Mouse (Mus musculus): ENCODE results near the gene Pola2. TPM values are rescaled to one million over a fixed set of nuclear protein-coding genes. Genes with fewer than 3 reads are reported as not detected.

Pola2 gene
- polyA plus RNA-seq, 1 experiment from 2014 or later = 35.5 TPM

DNA sequence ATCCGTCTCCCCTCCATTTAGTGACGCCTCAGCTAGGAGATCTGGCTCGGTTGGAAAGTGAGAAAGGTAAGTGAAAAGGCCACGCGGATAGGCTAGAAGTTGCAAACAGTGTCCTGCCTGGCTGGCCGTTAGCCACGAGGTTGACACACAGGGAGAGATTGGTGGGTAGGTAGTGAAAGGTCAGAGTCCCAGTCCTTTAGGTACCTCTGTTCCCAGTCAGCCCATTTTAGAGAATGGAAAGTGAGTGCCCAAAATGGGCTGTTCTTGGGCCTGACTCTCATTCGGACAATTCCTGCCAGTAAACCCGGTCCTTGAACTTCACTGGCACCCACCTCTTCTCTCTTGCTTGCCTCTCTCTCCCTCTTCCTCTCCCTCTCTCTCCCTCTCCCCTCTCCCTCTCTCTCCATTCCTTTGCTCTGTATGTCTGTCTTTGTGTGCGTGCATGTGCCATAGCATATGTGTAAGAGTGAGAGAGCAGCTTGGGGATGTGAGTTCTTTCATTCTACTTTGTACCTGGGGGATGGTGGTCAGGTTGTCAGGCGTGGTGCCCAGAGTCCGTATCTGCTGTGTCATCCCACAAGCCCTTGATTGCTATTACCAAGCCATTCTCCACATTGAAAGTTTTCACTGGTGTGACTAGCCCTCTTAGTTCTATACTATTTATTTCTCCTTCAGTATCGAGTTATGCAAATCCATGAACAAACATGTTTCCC, 50.8 kb downstream of the Pola2 start, which contains the start of gene Dpf2:
Gene Dpf2, minus strand, starts transcription at position 4 of the 713 bp plus-strand sequence.
- Histone ChIP-seq H3K9ac (replicated peaks) (peak within 1 kb of the TSS; percentile 90), H3K4me2 (replicated peaks) (peak within 1 kb of the TSS; percentile 73), H3K27ac (replicated peaks) (peak within 1 kb of the TSS; percentile 81), H3K9me3 (no peaks in the 10 kb centered on the region), H3K36me3 (peaks cover 8% of the 10 kb centered on the region), H3K4me1 (peaks cover 32% of the 10 kb centered on the region), H3K27me3 (no peaks in the 10 kb centered on the region), H3K4me3 (peak within 1 kb of the TSS; percentile 94)
- ATAC-seq (replicated peaks) = peak; percentile 15; the same call in 1 of the 2 replicates
- 21% methylated on average over 13 of the region's 13 CpGs for WGBS

DNA sequence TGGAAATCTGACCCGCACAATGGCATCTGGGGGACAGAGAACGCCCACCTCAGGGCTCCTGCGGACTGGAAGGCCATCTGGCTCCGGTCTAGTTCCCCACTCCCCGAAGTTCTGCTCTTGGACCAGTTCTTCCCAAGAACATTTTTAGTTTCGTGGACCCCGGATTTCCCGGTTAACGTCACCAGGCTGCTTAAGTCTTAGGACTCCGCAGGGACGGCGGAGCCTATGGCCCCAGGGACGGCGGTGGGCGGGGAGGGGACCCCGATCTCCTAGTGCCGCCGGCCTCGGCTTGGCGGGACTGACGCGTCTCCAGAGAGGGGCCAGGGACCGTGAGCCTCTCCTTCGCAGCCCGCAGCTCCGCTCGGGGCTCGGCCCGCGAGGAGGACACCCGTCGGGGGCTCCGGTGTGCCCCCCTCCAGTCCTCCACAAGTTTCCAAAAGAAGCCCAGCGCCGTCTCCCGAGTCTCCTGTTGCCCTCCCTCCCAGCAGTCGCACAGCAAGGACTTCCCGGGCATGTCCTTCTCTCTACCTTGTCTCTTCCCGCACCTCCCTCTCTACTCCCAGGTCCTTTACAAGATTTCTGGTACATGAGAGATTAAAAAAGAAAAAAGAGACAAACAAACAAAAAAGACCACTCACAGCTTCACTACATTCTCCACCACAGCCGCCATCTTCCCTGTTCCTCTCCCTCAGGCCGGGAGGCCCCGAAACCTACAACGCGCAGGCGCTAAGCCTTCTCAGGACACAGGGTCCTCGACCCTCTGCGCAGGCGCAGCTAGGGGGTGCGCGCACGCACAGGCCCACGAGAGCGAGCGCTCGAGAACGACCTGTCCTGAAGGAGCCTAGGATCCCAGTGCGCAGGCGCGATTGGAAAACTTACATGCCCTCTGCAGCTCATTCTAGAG, 51.6 kb downstream of the Pola2 start:
- H3K4me3 ChIP-seq = peak overlapping the region; percentile 94
- no peaks in the 10 kb centered on the region for H3K9me3 ChIP-seq
- no peaks in the 10 kb centered on the region for H3K27me3 ChIP-seq
- peak overlapping the region; percentile 73 for H3K4me2 ChIP-seq (replicated peaks)
- H3K4me1 ChIP-seq = peaks cover 32% of the 10 kb centered on the region
- ATAC-seq (replicated peaks) = peak; percentile 96
- peak overlapping the region; percentile 90 for H3K9ac ChIP-seq (replicated peaks)
- H3K27ac ChIP-seq (replicated peaks) = peak overlapping the region; percentile 81
- WGBS = under 1% methylated on average over 59 of the region's 59 CpGs
- peaks cover 2% of the 10 kb centered on the region; the same call in 1 of the 2 replicates for H3K36me3 ChIP-seq

DNA sequence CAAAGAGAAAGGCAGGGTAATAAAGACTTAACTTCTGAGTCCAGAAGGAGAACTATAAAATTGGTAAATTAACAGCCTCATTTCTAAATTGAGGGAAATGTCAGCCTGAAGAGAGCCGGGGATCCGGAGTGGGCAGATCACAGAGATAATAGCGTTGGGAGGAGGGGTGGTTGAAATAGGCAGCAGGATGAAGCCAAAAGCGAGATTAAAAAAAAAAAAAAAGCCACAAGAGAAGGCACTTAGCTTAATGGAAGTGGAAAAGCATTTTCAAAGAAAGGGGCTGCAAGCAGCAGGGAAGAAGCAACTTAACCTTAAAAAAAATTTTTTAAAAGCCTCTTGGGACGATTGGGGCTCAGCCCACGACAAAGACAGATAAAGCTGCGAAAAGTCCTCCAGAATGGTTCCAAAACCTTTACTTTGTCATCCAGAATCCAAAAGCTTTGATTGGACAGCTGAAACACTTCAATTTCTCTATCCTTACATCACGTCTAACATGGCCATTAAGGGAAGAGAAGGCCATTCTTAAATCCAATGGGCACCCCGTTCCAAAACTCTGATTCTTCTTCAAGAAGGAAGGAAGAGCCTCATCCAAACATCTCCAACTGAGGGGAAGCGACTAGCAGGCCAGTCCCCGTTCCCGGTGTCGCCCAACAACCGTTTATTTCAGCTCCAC, 52.4 kb downstream of the Pola2 start:
- H3K27ac ChIP-seq (replicated peaks) = peak overlapping the region; percentile 81
- ATAC-seq (replicated peaks) = no peak
- H3K4me1 ChIP-seq = peaks cover 32% of the 10 kb centered on the region
- peak overlapping the region; percentile 94 for H3K4me3 ChIP-seq
- 6% methylated on average over 14 of the region's 14 CpGs for WGBS
- H3K36me3 ChIP-seq = peaks cover 7% of the 10 kb centered on the region
- H3K9ac ChIP-seq (replicated peaks) = peak overlapping the region; percentile 90
- H3K27me3 ChIP-seq = no peaks in the 10 kb centered on the region
- no peaks in the 10 kb centered on the region for H3K9me3 ChIP-seq
- peak overlapping the region; percentile 73 for H3K4me2 ChIP-seq (replicated peaks)

DNA sequence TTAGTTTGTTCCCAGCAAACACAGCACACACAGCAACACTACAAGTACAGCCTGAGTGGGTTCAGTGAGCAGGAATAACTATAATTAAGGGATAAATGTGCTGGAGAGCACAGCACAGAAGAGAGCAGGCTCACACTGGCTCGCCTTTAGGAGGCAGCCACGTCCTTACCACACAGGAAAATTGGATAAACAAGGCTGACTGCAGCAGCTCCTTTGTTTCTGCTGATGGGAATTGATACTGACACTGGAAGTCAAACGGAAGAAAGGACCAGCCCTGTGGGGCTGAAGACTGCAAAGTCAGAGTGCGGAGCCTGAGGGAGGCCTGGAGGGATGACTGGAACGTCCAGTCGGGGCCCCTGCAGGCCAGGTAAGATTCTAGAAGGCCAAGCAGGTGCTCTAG, 53.8 kb downstream of the Pola2 start:
- no peak for ATAC-seq (replicated peaks)
- WGBS = 54% methylated on average over 6 of the region's 6 CpGs
- Histone ChIP-seq H3K9me3 (no peaks in the 10 kb centered on the region), H3K4me3 (peak overlapping the region; percentile 27), H3K36me3 (peaks cover 21% of the 10 kb centered on the region), H3K9ac (replicated peaks) (0 out of 2 replicates have a peak overlapping the region, but pooled peaks have one; percentile 27), H3K27ac (replicated peaks) (peak overlapping the region; percentile 69), H3K27me3 (no peaks in the 10 kb centered on the region), H3K4me1 (peaks cover 32% of the 10 kb centered on the region), H3K4me2 (replicated peaks) (peak overlapping the region; percentile 73)

DNA sequence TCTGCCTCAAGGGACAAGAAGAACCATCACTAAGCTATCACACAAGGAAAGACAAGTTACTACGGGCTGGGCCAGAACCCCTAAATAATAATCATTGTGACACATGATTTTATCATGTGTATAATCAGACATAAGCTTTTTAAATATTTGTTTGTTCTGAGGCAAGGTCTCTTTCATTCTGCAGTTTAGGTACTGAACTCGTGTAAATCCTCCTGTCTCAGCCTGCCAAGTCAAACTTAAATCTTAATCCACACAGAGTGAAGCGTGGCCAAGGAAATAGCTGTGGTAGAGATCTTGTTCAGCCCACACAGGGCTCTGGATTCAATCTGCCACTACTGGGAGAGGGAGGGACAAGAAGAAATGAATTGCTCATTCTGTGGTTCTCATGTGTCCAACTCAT, 56.7 kb downstream of the Pola2 start:
- Histone ChIP-seq H3K9ac (replicated peaks) (no peak overlapping the region), H3K4me2 (replicated peaks) (no peak overlapping the region), H3K27me3 (no peaks in the 10 kb centered on the region), H3K9me3 (no peaks in the 10 kb centered on the region), H3K36me3 (peaks cover 50% of the 10 kb centered on the region), H3K27ac (replicated peaks) (no peak overlapping the region), H3K4me3 (no peak overlapping the region), H3K4me1 (peaks cover 24% of the 10 kb centered on the region)
- WGBS = 94% methylated on average over 3 of the region's 3 CpGs
- ATAC-seq (replicated peaks) = no peak

DNA sequence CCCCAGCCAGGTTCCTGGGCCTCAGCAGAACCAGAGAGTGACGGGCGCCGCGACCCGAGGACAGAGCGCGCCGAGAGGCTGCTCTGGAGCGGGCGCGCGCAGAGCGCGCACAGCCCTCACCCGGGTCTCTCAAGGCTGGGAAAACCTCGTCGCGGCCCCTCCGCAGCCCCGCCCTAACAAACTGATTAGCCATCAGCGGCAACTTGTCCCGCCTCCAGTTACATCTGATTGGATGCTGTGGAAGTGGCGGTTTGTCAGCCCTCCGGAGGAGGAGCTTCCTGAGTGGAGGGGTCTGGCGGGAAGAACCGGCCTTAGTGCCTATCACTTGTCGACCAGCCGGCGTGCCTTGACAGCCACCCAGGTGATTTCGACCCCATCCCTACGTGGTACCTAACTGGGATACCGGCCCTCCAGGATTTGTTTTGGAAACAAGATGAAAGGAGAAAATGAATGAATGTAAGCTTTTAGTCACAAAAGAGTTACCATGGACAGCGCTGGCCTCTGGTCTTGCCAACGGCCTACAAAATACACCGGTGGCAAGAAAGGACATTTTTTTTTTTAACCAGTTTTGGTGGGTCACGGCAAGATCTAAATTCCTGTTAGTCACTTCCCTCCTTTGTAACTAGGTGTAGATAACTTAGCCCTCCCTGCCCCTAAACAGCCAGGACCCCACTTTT, 69.9 kb downstream of the Pola2 start, which contains the start of gene Tigd3:
Gene Tigd3, minus strand, starts transcription at position 148 of the 677 bp plus-strand sequence.
- H3K4me3 ChIP-seq = peak within 1 kb of the TSS; percentile 75
- peak within 1 kb of the TSS; percentile 93 for H3K9ac ChIP-seq (replicated peaks)
- 4% methylated on average over 36 of the region's 36 CpGs for WGBS
- peak; percentile 97 for ATAC-seq (replicated peaks)
- no peaks in the 10 kb centered on the region for H3K27me3 ChIP-seq
- H3K36me3 ChIP-seq = peaks cover 25% of the 10 kb centered on the region
- H3K4me1 ChIP-seq = peaks cover 30% of the 10 kb centered on the region
- H3K9me3 ChIP-seq = no peaks in the 10 kb centered on the region
- H3K27ac ChIP-seq (replicated peaks) = peak within 1 kb of the TSS; percentile 77
- peak within 1 kb of the TSS; percentile 69 for H3K4me2 ChIP-seq (replicated peaks)

DNA sequence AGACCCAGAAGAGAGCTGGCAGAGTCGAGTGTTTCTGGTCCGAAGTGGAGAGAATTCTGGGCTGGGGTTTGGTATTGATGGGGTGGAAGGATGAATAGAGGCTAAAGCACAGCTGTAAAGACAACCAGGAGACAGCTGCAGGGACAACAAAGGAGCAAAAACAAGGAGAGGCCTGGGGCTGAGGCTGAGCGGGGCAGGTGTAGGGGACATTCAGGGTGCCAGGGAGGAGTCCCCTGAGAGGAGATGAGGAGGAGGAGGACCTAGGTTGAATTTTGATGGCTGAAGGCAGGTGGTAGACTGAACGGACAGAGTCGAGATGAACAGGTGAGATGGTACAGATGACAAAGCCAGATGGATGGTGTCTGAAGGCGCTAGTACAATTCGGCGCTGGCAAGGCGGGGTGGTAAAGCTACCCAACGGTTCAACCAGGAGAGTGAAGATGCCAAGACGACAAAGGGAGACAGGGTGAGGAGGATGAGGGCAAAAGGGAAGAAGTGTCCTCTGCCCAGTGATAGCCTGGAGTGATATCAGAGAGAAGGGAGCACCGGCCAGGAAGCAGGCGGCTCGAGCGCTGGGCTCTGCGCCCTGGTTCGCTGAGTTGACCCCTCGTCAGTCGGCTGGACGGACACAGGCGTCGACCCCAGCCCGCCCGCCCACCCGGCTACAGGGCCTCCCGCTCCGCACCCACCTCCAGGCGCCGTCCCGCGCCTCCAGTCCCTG, 70.6 kb downstream of the Pola2 start:
- Histone ChIP-seq H3K36me3 (peaks cover 21% of the 10 kb centered on the region), H3K27ac (replicated peaks) (peak overlapping the region; percentile 77), H3K4me3 (peak overlapping the region; percentile 75), H3K9me3 (no peaks in the 10 kb centered on the region), H3K4me1 (peaks cover 30% of the 10 kb centered on the region), H3K27me3 (no peaks in the 10 kb centered on the region), H3K4me2 (replicated peaks) (peak overlapping the region; percentile 69), H3K9ac (replicated peaks) (peak overlapping the region; percentile 93)
- ATAC-seq (replicated peaks) = peak; percentile 33
- 5% methylated on average over 29 of the region's 31 CpGs for WGBS

DNA sequence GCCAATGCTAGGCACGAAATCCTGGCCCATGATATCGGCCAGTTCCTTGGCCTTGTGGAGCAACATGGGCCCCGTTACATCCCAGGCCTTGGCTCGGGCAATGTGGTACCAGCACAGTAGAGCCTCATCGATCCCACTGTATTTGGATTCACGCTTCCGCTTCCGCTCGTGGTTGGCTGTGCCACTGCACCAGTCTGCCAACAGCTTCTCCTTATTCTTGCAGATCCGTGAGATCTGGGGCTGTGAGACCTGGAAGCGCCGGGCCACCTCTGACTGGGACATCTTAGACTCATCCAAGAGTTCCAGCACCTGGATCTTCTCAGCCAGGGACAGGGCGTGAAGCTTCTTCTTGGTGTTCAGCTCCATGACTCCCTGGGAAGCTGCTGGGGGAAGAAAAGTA, 71.3 kb downstream of the Pola2 start:
- Histone ChIP-seq H3K27me3 (no peaks in the 10 kb centered on the region), H3K4me3 (peak overlapping the region; percentile 75), H3K4me1 (peaks cover 30% of the 10 kb centered on the region), H3K27ac (replicated peaks) (peak overlapping the region; percentile 77; the same call in 1 of the 2 replicates), H3K4me2 (replicated peaks) (peak overlapping the region; percentile 69), H3K9me3 (no peaks in the 10 kb centered on the region), H3K36me3 (peaks cover 16% of the 10 kb centered on the region), H3K9ac (replicated peaks) (peak overlapping the region; percentile 93)
- no peak for ATAC-seq (replicated peaks)
- 86% methylated on average over 13 of the region's 13 CpGs for WGBS

DNA sequence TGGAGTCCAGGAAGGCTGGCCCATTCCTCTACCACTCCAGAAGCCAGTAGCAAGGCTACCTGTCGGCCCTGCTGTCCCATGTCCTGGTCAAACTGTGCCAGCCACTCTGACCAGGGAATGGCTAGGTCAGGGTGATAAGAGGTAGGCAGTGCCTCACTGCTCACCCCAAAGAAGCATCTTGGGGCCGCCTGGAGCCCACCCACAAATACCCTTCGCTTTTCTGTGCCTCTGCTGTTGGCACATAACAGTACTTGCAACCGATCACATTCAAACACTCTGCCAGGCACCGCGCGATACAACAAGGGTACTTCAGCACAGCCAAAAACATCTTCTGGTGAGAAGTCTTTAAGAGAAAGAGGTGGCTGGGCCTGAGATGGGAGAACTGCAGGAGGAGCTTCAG, 71.7 kb downstream of the Pola2 start:
- 91% methylated on average over 7 of the region's 7 CpGs for WGBS
- ATAC-seq (replicated peaks) = no peak
- no peak overlapping the region for H3K4me3 ChIP-seq

DNA sequence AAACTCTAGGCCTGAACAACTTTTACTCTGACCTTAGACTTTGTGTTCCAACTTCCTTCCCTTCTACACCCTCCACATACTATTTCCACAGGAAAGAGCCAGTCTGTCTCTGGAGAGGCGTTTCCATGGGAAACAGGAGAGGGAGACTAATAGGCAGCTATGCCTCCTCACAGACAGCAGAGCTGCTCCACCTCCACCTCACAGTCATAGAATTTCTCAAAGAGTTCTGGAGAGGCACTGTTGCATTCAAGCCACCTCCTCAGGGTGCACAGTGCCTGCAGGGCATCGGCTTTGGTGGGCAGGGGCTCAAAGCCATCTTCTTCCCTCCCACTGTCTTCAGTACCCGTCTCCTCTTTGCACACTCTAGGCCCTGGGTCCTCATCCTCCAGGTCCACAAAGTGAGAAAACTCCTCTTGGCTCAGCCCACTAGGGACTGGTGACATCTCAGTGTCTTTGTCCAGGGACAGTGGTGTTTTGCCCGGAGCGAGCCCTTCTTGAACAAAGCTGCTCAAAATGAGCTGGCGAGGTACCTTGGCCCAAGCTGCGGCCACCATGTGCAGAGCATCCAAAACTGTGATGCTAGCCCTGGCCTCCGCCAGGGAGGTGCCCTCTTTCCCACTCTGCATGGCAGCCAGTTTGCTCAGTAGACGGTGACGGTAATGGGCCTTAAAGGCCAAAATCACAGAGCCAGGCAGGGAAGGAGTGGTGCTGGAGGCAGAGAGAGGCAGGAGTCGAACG, 72.3 kb downstream of the Pola2 start:
- H3K36me3 ChIP-seq = peaks cover 11% of the 10 kb centered on the region
- H3K4me1 ChIP-seq = peaks cover 30% of the 10 kb centered on the region
- no peak overlapping the region for H3K4me3 ChIP-seq
- H3K27ac ChIP-seq (replicated peaks) = no peak overlapping the region
- no peak overlapping the region for H3K9ac ChIP-seq (replicated peaks)
- H3K4me2 ChIP-seq (replicated peaks) = no peak overlapping the region
- no peak for ATAC-seq (replicated peaks)
- WGBS = 94% methylated on average over 12 of the region's 12 CpGs
- no peaks in the 10 kb centered on the region for H3K27me3 ChIP-seq
- no peaks in the 10 kb centered on the region for H3K9me3 ChIP-seq

More for the DNA sequence above, 71.7 kb downstream of the Pola2 start:
- Histone ChIP-seq H3K4me2 (replicated peaks) (peak overlapping the region; percentile 69; the same call in 1 of the 2 replicates), H3K4me1 (peaks cover 30% of the 10 kb centered on the region), H3K9me3 (no peaks in the 10 kb centered on the region), H3K36me3 (peaks cover 13% of the 10 kb centered on the region), H3K27ac (replicated peaks) (no peak overlapping the region), H3K27me3 (no peaks in the 10 kb centered on the region), H3K9ac (replicated peaks) (no peak overlapping the region)

Measured in forebrain, embryonic 15.5 days (tissue).